Mouse (Mus musculus) right cerebral cortex, postnatal 25 days (tissue): ENCODE results near the gene Pitpna.

Experiments used
- DNase-seq: peaks from one replicate; pipeline ENCODE4 v3.0.0; 2022

Pitpna gene

DNA sequence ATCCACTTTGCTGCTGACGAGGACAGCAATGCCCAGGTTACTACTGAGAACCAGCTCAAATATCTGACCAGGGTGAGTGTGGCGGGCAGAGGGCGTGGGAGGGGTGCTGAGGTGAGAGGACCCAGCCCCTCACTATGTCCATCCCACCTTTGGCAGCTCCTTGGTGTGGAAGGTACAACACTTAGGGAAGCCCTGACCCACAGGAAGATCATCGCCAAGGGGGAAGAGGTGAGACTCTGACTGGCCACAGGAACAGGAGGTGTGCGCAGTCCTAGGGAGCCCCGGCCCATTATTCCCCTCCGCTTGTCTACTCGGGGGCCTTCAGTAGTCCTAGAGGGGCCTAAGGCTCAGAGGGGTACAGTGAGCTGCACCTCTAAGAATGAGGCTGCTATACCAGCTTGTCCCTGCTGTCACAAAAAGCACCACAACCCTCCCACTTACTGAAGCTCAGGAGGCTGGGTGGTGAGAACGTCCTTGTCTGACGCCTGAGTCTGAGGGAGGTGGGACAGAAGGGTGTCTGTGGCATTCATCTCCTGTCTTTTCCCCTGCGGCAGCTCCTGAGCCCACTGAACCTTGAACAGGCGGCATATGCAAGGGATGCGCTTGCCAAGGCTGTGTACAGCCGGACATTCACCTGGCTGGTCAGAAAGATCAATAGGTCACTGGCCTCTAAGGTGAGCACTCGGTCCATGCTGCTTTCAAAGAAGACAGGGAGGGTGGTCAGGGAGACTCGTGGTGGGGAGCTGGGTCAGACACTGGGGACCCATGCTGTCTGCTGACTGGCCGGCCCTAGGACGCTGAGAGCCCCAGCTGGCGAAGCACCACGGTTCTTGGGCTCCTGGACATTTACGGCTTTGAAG is 73.3 kb downstream of the Pitpna start:
- DNase-seq, result no peak

DNA sequence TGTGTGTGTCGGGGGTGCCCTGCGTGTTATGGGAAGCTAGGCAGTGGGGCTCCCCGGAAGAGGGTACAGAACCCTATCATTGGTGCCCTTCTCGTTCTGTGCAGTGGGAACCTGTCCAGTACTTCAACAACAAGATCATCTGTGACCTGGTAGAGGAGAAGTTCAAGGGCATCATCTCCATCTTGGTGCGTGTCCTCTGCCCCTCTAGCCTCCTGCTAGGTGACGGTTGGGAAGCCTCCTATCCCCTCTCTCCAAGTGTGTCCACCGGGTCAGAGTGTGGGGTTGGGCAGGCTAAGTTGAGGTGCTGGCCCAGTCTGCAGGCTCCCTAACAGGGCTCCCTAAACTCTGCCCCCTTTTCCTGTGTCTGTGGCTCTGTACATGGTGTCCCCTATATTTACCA is 74.2 kb downstream of the Pitpna start:
- DNase-seq, result no peak

DNA sequence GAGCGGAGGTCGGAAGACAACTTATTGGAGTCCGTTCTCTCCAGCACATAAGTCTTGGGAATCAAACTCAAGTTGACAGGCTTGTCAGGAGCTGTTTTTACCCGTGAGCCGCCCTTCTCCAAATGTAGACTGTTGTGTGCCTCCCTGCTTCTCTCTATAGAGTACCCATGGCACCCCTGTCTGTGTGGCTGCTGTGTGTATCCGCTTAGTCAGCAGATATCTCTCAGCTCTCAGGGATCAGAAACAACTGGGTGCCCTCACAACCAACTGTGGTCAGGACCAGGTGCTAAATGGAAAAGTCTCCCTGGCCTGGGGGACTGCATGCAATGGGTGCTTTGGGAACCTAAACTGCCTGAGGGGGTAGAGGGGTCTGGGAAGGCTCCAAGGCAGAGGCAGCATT is 78.4 kb downstream of the Pitpna start:
- no peak for DNase-seq

DNA sequence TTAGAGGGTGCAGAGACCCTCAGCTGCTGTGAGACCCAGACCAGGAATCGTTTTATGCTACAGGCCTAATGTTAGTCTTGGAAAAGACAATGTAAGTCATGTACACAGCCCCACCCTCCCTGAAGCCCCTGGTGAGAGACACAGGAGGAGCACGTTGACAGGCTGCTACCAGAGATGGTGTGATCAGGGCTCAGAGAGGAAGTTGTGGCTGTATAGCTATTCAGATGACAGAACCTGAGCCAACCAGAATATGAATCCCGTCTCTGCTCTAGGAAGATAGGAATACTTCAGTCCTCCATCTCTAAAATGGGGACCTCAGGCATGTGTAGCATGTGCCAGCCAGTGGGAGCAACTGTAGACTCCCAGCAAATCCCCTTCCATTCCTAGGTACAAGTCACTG is 80.7 kb downstream of the Pitpna start:
- DNase-seq, result no peak

DNA sequence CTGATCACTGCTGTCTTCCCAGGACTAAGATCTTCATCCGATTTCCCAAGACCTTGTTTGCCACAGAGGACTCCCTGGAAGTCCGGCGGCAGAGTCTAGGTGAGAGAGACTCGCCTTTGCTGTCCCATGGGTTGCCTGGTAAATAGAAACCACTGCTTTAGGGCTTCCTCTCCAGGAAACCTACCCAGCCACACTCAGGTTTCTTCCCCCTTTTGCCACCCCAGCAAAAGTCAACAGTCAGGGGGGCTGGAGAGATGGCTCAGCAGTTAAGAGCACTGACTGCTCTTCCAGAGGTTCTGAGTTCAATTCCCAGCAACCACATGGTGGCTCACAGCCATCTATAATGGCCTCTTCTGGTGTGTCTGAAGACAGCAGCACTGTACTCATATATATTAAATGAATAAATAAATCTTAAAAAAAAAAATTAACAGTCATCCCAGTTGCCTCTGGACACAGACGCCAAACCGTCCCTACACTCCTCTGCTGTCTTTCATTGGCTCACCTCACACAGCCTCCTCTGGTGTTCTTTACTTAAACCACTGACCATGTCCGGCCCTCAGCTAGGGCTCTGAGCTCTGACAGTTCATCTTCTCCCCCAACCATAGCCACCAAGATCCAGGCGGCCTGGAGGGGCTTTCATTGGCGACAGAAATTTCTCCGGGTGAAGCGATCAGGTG is 81.4 kb downstream of the Pitpna start:
- DNase-seq, result no peak

DNA sequence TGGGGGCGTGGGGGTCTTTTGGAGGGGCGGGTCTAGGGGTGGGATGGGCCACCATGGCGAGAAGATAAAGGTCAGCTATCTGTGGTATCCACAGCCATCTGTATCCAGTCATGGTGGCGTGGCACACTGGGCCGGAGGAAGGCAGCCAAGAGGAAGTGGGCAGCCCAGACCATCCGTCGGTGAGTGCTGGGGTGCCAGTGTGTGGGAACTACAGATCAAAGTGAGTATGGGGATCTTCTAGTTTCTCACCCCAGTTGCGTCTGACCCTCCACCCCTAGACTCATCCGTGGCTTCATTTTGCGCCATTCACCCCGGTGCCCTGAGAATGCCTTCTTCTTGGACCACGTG is 81.9 kb downstream of the Pitpna start:
- no peak for DNase-seq

DNA sequence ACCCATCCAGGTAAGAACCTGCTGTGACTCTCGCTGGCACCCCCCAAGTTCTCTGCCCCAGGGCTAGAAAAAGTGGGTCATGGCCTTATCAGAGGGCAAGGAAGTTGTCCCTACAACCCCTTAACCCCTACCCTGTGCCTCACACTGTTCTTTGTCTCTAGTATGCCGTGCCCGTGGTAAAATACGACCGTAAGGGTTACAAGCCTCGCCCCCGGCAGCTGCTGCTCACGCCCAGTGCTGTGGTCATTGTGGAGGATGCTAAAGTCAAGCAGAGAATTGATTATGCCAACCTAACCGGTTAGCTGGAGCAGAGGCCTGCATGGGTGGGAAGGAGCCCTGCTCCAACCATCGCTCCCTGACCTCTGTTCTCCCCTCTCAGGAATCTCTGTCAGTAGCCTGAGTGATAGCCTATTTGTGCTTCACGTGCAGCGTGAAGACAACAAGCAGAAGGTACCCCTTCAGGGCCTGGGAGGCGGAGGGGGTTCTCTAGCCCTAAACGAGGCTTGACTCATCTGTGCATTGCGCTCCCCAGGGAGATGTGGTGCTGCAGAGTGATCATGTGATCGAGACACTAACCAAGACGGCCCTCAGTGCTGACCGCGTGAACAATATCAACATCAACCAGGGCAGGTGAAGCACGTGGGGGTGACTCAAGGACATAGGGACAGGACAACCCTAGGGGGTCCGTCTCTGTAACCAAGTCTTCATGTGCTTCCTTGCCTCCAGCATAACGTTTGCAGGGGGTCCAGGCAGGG is 83.7 kb downstream of the Pitpna start:
- DNase-seq, result no peak

DNA sequence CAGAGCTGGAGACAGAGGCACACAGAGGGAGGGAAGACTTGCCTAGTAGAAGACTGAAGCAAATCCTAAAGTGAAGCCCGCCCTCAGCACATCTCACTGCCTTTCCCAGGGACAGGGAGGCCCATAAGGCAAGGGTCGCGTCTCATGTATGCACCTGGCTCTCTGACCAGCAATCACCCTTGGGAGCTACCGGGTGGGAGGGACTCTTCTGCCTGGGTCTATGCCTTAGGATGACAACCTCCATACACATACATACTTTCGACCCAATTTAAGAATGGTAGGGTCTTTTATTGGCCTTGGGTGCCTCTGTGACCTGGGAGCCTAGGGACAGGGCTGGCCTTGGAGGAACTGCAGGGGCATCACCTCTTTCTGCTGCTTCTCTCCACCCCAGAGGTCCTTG is 85.5 kb downstream of the Pitpna start:
- DNase-seq, result no peak

DNA sequence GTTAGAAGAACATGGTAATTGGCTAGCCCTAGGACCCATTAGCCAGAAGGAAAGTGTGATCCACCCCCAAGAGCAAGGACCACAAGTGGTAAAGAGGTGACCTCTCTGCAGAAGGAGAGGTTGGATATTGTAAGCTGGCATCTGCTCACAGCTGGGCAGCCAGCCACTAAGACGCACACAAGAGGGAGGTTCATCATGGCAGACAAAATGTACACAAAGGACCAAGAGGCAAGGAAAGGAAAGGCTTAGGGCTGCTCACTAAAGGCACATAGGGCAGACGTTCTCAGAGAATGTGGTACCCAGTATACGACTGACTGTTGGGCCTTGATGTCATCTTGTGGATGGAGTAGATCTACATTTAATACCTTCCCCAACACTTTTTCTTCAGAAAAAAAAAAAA is 87.0 kb downstream of the Pitpna start:
- DNase-seq, result no peak

DNA sequence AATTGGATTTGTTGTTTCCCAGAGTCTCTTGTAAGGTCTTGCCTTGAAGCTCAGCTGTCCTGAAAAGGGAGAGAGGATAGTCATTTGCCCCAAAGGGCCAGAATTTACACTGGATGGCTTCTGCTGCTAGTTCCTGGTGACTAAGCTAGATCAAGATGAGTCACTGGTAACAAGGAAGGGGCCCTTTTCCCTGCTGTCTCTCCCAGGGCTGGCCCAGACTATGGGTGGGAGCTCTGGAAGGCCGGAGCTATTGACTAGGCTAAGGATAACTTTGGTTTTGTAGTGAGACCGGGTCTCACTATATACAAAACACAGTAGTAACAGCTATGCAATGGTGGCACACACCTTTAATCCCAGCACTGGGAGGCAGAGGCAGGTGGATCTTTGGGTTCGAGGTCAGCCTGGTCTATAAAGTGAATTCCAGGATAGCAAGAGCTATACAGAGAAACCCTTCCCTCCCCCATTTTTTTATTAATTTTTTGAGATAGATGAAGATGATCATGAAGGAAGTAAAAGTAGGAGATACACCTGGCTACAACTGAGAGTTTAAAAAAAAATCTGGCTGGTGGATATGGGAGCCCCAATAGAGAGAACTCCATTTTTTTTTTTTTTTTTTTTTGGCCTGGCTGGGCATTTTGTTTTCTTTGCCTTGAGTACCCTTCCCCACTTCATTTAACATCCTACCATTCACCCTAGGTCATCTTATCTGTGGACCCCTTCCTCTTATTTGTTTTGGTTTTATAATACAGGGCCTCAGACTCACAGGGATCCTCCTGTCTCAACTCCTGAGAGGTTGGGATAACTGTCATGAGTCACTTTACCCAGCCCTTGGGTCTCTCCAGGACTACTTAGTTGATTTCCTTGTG is 90.2 kb downstream of the Pitpna start:
- no peak for DNase-seq
